Mouse (Mus musculus) liver, postnatal 0 days (tissue): ENCODE measurements around the gene Ptprb. TPM values are rescaled to one million over a fixed set of nuclear protein-coding genes. Genes with fewer than 3 reads are reported as not detected.

ENCODE experiments used
- ATAC-seq: fragments of 200-750 bp; cut with Nextera tagmentation; 2 replicates; pipeline ENCODE4 v1.8.0; 2017; ENCODE audit warnings: mild to moderate bottlenecking, moderate library complexity
- DNase-seq: peaks from one replicate; pipeline ENCODE4 v3.0.0-alpha.2; 2016
- H3K27ac ChIP-seq: fragments of 300-500 bp; sonication (generic); 2 replicates; pipeline ENCODE4 v1.5.1; 2014; ENCODE audit warnings: antibody characterized with exemption, moderate library complexity, mild to moderate bottlenecking, low read depth
- H3K27me3 ChIP-seq: fragments of 300-500 bp; sonication (generic); 2 replicates; pipeline ENCODE4 v1.6.1; 2014; ENCODE audit warnings: low read length, control low read depth, mixed read lengths; ENCODE audit not compliant: insufficient read depth
- H3K36me3 ChIP-seq: fragments of 300-500 bp; sonication (generic); replicated peaks from 2 replicates; pipeline ENCODE4 v1.6.1; 2014; ENCODE audit warnings: mild to moderate bottlenecking, control low read depth, low read length, moderate library complexity, mixed read lengths; ENCODE audit not compliant: insufficient read depth
- H3K4me1 ChIP-seq: fragments of 300-500 bp; sonication (generic); 2 replicates; pipeline ENCODE4 v1.6.1; 2014; ENCODE audit warnings: antibody characterized with exemption, mild to moderate bottlenecking, control low read depth; ENCODE audit not compliant: insufficient read depth
- H3K4me2 ChIP-seq: fragments of 300-500 bp; sonication (generic); 2 replicates; pipeline ENCODE4 v1.6.1; 2014; ENCODE audit warnings: low read depth, mild to moderate bottlenecking, low read length, moderate library complexity, mixed read lengths
- H3K4me3 ChIP-seq: fragments of 300-500 bp; sonication (generic); 2 replicates; pipeline ENCODE4 v1.5.1; 2014; ENCODE audit warnings: low read depth, low read length
- H3K9ac ChIP-seq: fragments of 300-500 bp; sonication (generic); replicated peaks from 2 replicates; pipeline ENCODE4 v1.6.1; 2014; ENCODE audit warnings: mild to moderate bottlenecking, moderate library complexity
- H3K9me3 ChIP-seq: fragments of 300-500 bp; sonication (generic); 2 replicates; pipeline ENCODE4 v1.6.1; 2016; ENCODE audit warnings: mild to moderate bottlenecking, control low read depth, low read length, mixed read lengths
- CTCF ChIP-seq: sonication (generic); IDR thresholded peaks from 2 replicates; pipeline ENCODE4 v1.5.1; 2016; ENCODE audit warnings: antibody characterized with exemption, low read depth
- EP300 ChIP-seq: IDR thresholded peaks from 2 replicates; pipeline ENCODE4 v1.6.1; 2016; ENCODE audit warnings: antibody characterized with exemption, low read depth, mild to moderate bottlenecking
- WGBS: fragments of 180-500 bp; shearing (Covaris S2); extraction: QIAGEN DNeasy Blood & Tissue Kit; methylation state at CpG from one replicate; pipeline ENCODE4 v1.1.7; 2014; ENCODE audit not compliant: insufficient replicate concordance; 5-methylcytosine and 5-hydroxymethylcytosine counted together
- polyA plus RNA-seq: library from polyadenylated mRNA; unstranded; fragments of >200 nt; fragmentation: Nextera tagmentation; extraction: Ambion mirVana; gene quantifications from 2 replicates; pipeline ENCODE4 v1.2.1, GENCODE M21; 2015

Ptprb gene
- polyA plus RNA-seq, 1 experiment from 2014 or later: 3.1 TPM

DNA sequence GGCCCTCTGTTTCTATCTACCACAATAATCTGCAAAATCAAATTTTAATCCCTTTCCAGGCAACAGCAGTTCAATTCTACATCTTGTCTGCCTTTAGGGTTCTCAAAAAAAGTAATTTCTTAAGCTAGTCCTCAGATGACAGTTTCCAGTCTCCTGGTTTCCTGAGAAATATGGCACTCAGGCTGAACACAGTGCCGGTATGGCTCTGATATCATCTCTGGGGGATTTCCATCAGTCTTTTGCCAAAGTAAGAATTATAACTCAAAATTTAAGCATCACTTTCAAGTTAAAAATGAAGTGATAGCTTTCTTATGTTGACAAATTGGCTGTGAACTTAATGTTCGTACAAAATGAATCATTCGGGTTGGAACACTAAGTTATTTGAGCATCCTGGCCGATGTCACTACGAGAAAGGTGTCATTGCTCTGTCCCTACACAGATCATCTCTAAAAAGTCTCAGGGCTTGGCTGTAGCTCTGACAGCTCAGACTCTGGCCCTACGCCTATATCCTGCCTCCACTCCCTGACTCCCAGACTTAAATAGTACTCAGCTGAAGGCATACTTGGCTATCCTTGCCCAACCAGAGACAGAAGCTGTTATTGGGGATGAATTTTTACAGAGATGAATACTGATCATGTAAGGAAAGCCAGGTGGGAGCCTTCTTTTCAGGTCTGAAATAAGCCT is 127.6 kb downstream of the Ptprb start:
- DNase-seq: no peak
- WGBS: 88% methylated on average over 6 of the region's 6 CpGs
- H3K9me3 ChIP-seq: no peaks in the 10 kb centered on the region
- H3K9ac ChIP-seq: no peak overlapping the region
- no peak overlapping the region for H3K4me2 ChIP-seq
- TF ChIP-seq EP300: no peak
- no peak for TF ChIP-seq CTCF
- H3K4me3 ChIP-seq: no peak overlapping the region
- H3K27ac ChIP-seq: no peak overlapping the region
- H3K36me3 ChIP-seq: no peaks in the 10 kb centered on the region
- ATAC-seq: no peak
- no peaks in the 10 kb centered on the region for H3K4me1 ChIP-seq
- H3K27me3 ChIP-seq: no peaks in the 10 kb centered on the region

GRCm38 (mm10) chr10:116403679-116404078 is 128.4 kb downstream of the Ptprb start:
- WGBS: 52% methylated on average over 4 of the region's 4 CpGs

DNA sequence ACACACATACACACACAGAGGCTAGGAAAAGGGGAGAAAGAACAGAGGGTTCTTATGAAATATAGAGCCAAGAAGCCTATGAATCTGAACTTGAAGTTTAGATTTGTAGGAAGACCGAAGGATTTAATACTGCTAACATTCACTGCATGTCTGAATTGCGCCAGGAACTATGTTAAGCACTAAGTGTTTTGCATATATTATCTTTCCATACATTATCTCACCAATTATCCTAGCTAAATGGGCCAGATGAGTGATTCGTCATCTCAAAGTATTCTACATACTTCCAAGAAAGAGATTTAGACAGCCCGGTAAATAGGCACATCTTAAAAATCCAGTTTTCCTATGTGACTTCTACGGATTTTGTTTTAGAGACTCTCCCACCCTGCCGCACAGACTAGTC is 129.7 kb downstream of the Ptprb start:
- 86% methylated on average over 6 of the region's 6 CpGs for WGBS

More at GRCm38 (mm10) chr10:116403679-116404078, 128.4 kb downstream of the Ptprb start:
- H3K27ac ChIP-seq: no peak overlapping the region
- H3K27me3 ChIP-seq: no peaks in the 10 kb centered on the region
- TF ChIP-seq EP300: no peak
- TF ChIP-seq CTCF: no peak
- H3K9ac ChIP-seq: no peak overlapping the region
- ATAC-seq: no peak
- no peak overlapping the region for H3K4me3 ChIP-seq
- no peak for DNase-seq
- H3K4me2 ChIP-seq: no peak overlapping the region
- no peaks in the 10 kb centered on the region for H3K4me1 ChIP-seq
- no peaks in the 10 kb centered on the region for H3K36me3 ChIP-seq
- no peaks in the 10 kb centered on the region for H3K9me3 ChIP-seq

DNA sequence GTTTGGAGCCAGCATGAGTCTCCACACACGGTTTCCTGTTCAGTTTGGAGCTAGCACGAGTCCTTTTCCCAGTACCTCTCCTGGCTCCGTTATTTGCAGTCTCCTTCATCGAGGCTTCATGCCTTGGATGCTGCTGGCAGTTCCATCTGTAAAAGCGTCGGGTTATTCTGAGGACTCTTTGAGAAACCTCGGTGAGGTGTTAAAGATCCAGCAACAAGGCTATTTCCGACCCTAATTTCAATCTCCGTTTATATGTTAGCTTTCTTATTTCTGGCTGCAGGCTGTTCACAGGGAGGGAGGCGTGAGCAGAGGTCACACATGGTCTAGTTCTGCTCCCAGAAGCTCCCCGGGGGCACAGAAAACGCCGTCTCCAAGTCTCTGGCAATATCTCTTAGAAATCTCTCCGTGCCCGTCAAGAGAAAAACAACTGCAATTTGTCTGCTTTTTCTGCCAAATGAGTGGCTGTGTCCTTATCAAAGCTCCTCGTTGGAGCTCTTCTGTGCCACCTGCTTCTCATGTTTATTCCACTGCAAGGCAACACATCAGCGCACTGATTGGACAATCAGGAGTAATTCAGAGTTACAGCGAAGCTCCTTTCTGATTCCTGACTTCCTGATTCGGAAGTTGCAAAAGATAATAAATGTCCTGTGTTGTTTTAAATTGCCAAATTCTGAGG is 132.5 kb downstream of the Ptprb start:
- TF ChIP-seq EP300: no peak
- no peak for TF ChIP-seq CTCF
- Histone ChIP-seq H3K9me3 (no peaks in the 10 kb centered on the region), H3K4me3 (no peak overlapping the region), H3K27me3 (no peaks in the 10 kb centered on the region), H3K4me2 (no peak overlapping the region), H3K9ac (no peak overlapping the region), H3K36me3 (no peaks in the 10 kb centered on the region), H3K4me1 (no peaks in the 10 kb centered on the region), H3K27ac (no peak overlapping the region)
- ATAC-seq: no peak
- WGBS: 63% methylated on average over 19 of the region's 19 CpGs
- no peak for DNase-seq

More for the DNA sequence above, 129.7 kb downstream of the Ptprb start:
- no peak for TF ChIP-seq CTCF
- TF ChIP-seq EP300: no peak
- Histone ChIP-seq H3K27me3 (no peaks in the 10 kb centered on the region), H3K4me2 (no peak overlapping the region), H3K4me1 (no peaks in the 10 kb centered on the region), H3K9ac (no peak overlapping the region), H3K4me3 (no peak overlapping the region), H3K9me3 (no peaks in the 10 kb centered on the region), H3K36me3 (no peaks in the 10 kb centered on the region), H3K27ac (no peak overlapping the region)
- ATAC-seq (no peak), DNase-seq (no peak)

DNA sequence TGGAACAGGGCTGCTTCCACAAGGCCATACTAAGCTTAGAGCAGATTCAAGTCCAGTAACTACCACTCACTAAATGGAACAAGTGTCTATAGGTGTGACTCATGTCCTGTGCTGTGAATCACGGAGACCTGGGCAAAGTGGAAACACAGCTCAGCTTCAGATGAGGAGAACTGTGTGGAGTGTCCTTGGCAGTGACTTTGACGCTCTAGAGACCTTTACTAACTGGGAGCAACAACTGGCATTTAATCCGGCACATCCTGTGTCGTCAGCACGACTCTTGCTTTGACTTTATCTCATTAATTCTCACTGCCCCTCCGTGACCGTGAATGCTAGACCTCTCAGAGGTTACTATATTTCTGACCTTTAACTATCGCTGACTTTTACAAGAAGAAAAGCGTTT is 135.5 kb downstream of the Ptprb start:
- no peak for TF ChIP-seq EP300
- no peak for TF ChIP-seq CTCF
- Histone ChIP-seq H3K27me3 (no peaks in the 10 kb centered on the region), H3K9ac (no peak overlapping the region), H3K4me1 (no peaks in the 10 kb centered on the region), H3K4me3 (no peak overlapping the region), H3K4me2 (no peak overlapping the region), H3K27ac (no peak overlapping the region), H3K9me3 (no peaks in the 10 kb centered on the region), H3K36me3 (no peaks in the 10 kb centered on the region)
- 56% methylated on average over 9 of the region's 9 CpGs for WGBS
- ATAC-seq (no peak), DNase-seq (no peak)

GRCm38 (mm10) chr10:116416142-116416541 is 140.8 kb downstream of the Ptprb start:
- H3K4me2 ChIP-seq: no peak overlapping the region
- WGBS: 74% methylated on average over 6 of the region's 6 CpGs
- H3K36me3 ChIP-seq: no peaks in the 10 kb centered on the region
- TF ChIP-seq EP300 (no peak), CTCF (no peak)
- no peak for ATAC-seq
- H3K4me3 ChIP-seq: no peak overlapping the region
- H3K27me3 ChIP-seq: no peaks in the 10 kb centered on the region
- no peaks in the 10 kb centered on the region for H3K9me3 ChIP-seq
- H3K4me1 ChIP-seq: no peaks in the 10 kb centered on the region
- H3K9ac ChIP-seq: no peak overlapping the region
- no peak for DNase-seq
- H3K27ac ChIP-seq: no peak overlapping the region
